Mouse (Mus musculus) kidney, embryonic 16.5 days (tissue): ENCODE results near the gene Gm17581. TPM values are rescaled to one million over a fixed set of nuclear protein-coding genes. Genes with fewer than 3 reads are reported as not detected.
"Not testable (repeated sequence)": the region's sequence is repeated elsewhere in the genome, so short reads cannot be mapped to it uniquely, and the experiment has no call there.

Source experiments
- ATAC-seq: fragments of 200-750 bp; cut with Nextera tagmentation; 2 replicates; pipeline ENCODE4 v1.8.0; 2017; ENCODE audit warnings: moderate TSS enrichment; ENCODE audit not compliant: low FRiP score, low TSS enrichment
- H3K27ac ChIP-seq: fragments of 300-500 bp; sonication (generic); 2 replicates; pipeline ENCODE4 v1.5.1; 2014; ENCODE audit warnings: low read length
- H3K27me3 ChIP-seq: fragments of 300-500 bp; sonication (generic); 2 replicates; pipeline ENCODE4 v1.6.1; 2014; ENCODE audit warnings: low read length, control low read depth, mixed read lengths; ENCODE audit not compliant: insufficient read depth
- H3K36me3 ChIP-seq: fragments of 300-500 bp; sonication (generic); 2 replicates; pipeline ENCODE4 v1.6.1; 2014; ENCODE audit warnings: low read length, control low read depth, mixed read lengths; ENCODE audit not compliant: insufficient read depth
- H3K4me1 ChIP-seq: fragments of 300-500 bp; sonication (generic); 2 replicates; pipeline ENCODE4 v1.6.1; 2014; ENCODE audit warnings: low read length, control low read depth, mixed read lengths; ENCODE audit not compliant: insufficient read depth
- H3K4me2 ChIP-seq: fragments of 300-500 bp; sonication (generic); replicated peaks from 2 replicates; pipeline ENCODE4 v1.6.1; 2014; ENCODE audit warnings: low read depth, low read length
- H3K4me3 ChIP-seq: fragments of 300-500 bp; sonication (generic); 2 replicates; pipeline ENCODE4 v1.5.1; 2014; ENCODE audit warnings: mild to moderate bottlenecking, low read length
- H3K9ac ChIP-seq: fragments of 300-500 bp; sonication (generic); replicated peaks from 2 replicates; pipeline ENCODE4 v1.6.1; 2014; ENCODE audit warnings: low read length
- H3K9me3 ChIP-seq: fragments of 300-500 bp; sonication (generic); 2 replicates; pipeline ENCODE4 v1.6.1; 2016; ENCODE audit warnings: low read length, control low read depth
- WGBS: fragments of 180-500 bp; shearing (Covaris S2); extraction: QIAGEN DNeasy Blood & Tissue Kit; methylation state at CpG from one replicate; pipeline ENCODE4 v1.1.7; 2014; 5-methylcytosine and 5-hydroxymethylcytosine counted together
- polyA plus RNA-seq: library from polyadenylated mRNA; unstranded; fragments of >200 nt; fragmentation: Nextera tagmentation; extraction: Ambion mirVana; gene quantifications from 2 replicates; pipeline ENCODE4 v1.2.1, GENCODE M21; 2015

Gm17581 gene
- polyA plus RNA-seq, 1 experiment from 2014 or later = not detected

DNA sequence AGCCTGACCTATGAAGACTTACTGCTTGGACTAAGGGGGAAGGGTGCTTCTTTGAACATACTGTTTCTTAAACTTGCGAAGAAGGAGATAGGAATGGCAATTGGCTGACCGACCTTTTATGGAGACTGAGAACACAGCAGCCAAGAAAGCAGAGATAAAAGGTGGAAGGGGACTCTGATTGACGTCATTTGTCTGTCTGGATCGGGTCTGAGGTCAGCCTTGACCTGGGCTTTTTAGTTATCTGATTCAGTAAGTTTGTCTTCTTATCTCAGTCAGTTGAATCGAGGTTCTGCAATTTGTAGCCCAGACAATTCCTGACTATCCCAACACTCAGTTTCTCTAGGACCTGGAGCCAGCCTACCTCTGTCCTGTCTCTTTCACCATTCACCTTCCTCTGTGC is 11.6 kb downstream of the Gm17581 start:
- ATAC-seq = no peak
- Histone ChIP-seq H3K9me3 (no peaks in the 10 kb centered on the region), H3K27me3 (no peaks in the 10 kb centered on the region), H3K9ac (no peak overlapping the region), H3K4me1 (peaks cover 8% of the 10 kb centered on the region), H3K36me3 (no peaks in the 10 kb centered on the region), H3K4me2 (no peak overlapping the region), H3K4me3 (no peak overlapping the region), H3K27ac (no peak overlapping the region)
- 75% methylated on average over 5 of the region's 5 CpGs for WGBS

DNA sequence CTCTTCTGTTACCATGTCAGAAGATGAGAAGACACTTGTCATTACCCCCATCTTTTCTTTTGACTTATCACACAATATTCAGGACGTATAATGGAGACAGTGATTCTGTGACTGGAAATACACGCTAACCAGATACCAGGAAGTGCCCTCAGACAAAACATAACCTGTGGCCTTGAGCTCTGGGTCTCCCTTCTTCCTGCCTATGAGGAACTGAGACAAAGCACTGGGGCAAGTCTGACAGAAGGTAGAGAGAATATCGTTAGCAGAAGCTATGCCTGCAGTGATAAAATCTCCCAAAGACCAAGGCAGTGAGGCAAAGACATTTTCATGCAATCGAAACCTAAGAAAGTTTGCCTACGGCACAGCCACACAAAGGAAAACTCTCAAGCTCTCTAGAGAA is 15.1 kb downstream of the Gm17581 start:
- Histone ChIP-seq H3K9me3 (no peaks in the 10 kb centered on the region), H3K9ac (no peak overlapping the region)

DNA sequence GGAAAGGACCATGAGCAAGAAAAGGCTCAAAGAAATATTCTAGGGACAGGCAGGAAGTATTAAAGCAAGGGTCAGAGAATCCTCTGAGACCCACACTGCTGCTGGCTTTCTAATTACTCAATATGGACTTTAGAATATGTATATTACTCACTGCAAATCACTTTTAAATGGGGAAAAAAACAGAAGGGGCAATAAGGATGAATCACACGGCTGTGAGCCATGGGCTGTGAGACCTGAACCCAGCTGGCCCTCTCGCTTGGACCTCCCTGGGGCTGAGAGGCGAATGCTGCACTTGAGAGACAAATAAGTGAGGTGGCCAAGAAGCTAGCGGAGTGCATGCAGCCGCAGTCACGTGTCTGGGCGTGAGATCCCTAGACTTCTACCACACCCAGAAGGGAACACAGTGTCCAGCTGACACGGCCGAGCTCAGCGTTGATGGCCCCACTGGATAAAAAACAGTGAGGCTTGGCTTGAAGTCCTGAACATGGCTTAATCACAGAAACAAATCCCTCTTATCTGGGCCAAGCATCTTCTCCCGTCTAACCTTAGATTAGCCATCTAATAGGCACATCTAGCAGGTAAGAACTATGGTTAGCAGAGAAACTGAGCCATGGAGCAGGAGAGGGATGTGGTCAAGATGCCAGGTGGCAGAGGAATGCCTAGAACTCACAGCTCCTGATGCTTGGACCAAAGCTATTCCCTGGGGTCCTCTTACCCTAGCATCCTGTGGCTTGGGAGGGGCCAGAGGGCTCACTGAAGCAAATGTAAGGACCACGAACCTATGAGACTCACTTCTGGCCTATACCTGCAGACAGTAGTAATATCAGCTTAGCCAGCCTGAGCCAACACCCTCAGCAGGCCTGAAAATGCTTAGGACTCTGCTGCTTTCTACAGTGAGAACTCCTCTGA is 18.3 kb downstream of the Gm17581 start:
- no peak for ATAC-seq
- WGBS = 86% methylated on average over 12 of the region's 12 CpGs
- no peak overlapping the region for H3K9ac ChIP-seq

More for the DNA sequence above, 15.1 kb downstream of the Gm17581 start:
- 82% methylated on average over 5 of the region's 5 CpGs for WGBS
- Histone ChIP-seq H3K27me3 (no peaks in the 10 kb centered on the region), H3K4me3 (no peak overlapping the region), H3K4me1 (no peaks in the 10 kb centered on the region), H3K4me2 (no peak overlapping the region), H3K36me3 (peaks cover 5% of the 10 kb centered on the region; the same call in 1 of the 2 replicates), H3K27ac (no peak overlapping the region)
- ATAC-seq = no peak

DNA sequence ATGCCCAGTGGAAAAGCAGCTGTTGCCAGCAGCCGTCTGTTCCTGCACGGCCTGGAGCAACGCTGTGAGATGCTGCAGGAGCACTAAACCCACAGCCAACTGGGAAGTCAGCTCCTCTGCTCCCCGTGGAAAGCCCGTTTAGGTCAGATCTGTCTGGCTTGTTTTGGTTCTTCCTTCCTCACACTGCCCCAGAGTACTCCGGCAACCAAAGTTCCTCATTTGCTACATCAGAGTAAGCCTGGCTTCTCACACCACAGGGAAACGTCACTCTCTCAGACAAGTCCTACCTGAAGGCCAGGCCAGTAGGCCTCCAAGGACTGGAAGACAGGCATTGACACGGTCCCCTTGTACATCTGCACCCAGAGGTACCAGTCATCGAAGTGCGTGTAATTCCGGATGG is 25.1 kb downstream of the Gm17581 start:
- Histone ChIP-seq H3K9ac (no peak overlapping the region), H3K4me1 (no peaks in the 10 kb centered on the region), H3K36me3 (peaks cover 26% of the 10 kb centered on the region; the same call in 1 of the 2 replicates), H3K27me3 (no peaks in the 10 kb centered on the region), H3K9me3 (no peaks in the 10 kb centered on the region), H3K27ac (no peak overlapping the region), H3K4me3 (no peak overlapping the region), H3K4me2 (no peak overlapping the region)
- no peak for ATAC-seq
- WGBS = 91% methylated on average over 11 of the region's 11 CpGs

More for the DNA sequence above, 18.3 kb downstream of the Gm17581 start:
- H3K27me3 ChIP-seq = no peaks in the 10 kb centered on the region
- no peaks in the 10 kb centered on the region for H3K4me1 ChIP-seq
- H3K27ac ChIP-seq = no peak overlapping the region
- peaks cover 12% of the 10 kb centered on the region; the same call in 1 of the 2 replicates for H3K36me3 ChIP-seq
- H3K4me3 ChIP-seq = no peak overlapping the region
- H3K9me3 ChIP-seq = no peaks in the 10 kb centered on the region
- H3K4me2 ChIP-seq = no peak overlapping the region

DNA sequence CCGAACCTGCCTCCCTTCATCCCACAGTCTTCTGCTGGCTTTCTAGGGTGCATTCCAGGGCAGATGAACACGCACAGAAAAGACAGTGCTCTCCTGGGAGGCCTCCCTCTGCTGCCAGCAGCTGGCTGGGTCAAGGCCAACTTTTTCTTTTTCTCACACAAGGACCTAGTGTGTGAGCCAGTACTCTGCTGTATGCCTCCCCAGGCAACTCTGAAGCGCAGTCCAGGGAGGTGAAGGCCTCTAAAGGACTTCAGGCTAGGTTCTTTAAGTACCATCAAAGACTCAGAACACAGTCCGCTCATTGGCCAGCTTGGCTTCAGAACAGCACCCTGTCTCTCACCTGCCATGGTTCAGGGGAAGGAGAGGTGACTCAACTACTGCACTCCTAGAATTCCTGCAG is 28.4 kb downstream of the Gm17581 start:
- H3K9me3 ChIP-seq = no peaks in the 10 kb centered on the region

DNA sequence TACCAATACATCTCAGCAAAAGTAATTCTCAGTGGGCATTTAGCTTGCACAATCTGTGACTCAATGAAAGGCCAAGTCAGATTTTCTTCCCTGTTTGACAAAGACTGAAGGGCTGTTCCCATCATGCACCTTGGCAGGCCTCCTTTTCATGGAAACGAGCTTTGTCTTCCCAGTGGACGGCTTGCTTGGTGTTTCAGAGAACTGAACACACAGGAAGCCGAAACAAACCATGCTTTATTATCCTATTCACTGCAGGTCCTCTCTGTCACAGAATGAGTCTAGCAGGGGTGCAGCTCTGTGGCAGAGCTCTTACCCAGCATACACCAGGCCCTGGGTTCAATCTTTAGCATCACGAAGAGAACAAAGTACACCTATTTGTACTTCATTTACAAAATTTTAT is 32.0 kb downstream of the Gm17581 start:
- Histone ChIP-seq H3K4me3 (no peak overlapping the region), H3K27me3 (no peaks in the 10 kb centered on the region), H3K4me2 (no peak overlapping the region), H3K36me3 (0 out of 2 replicates have a peak, but pooled peaks cover 12% of the 10 kb centered on the region), H3K9me3 (no peaks in the 10 kb centered on the region), H3K9ac (no peak overlapping the region), H3K27ac (no peak overlapping the region), H3K4me1 (no peaks in the 10 kb centered on the region)
- 73% methylated on average over 4 of the region's 4 CpGs for WGBS
- ATAC-seq = no peak

More for the DNA sequence above, 28.4 kb downstream of the Gm17581 start:
- H3K27me3 ChIP-seq = no peaks in the 10 kb centered on the region
- no peak overlapping the region for H3K9ac ChIP-seq
- peaks cover 18% of the 10 kb centered on the region; the same call in 1 of the 2 replicates for H3K36me3 ChIP-seq
- no peak overlapping the region for H3K4me2 ChIP-seq
- no peak overlapping the region for H3K27ac ChIP-seq
- ATAC-seq = no peak
- no peaks in the 10 kb centered on the region for H3K4me1 ChIP-seq
- no peak overlapping the region for H3K4me3 ChIP-seq
- 80% methylated on average over 4 of the region's 4 CpGs for WGBS

DNA sequence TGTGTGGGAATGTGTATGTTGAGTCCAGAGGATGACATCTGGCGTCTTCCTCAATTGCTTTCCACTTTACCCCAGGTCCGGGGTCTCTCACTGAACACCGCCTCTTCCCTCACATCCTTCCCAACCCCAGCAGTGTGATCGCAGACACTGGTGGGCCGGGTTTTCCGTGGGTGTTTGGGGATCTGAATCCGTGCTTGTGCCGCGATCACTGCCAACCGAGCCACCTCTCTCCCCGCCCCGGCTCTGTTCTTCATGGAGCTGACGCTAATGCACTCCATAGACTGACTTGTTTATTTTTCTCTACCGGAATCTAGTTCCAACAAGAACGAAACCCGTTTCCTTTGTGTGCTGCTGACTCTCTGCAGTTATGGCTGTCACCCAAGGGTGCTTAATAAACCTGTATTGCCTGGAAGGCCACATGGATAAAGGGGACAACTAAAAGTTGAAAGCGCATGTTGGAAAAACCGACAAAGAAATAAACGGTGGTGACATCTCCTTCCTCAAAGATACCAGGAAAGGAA is 34.2 kb downstream of the Gm17581 start:
- Histone ChIP-seq H3K4me2 (no peak overlapping the region), H3K27ac (no peak overlapping the region), H3K4me3 (no peak overlapping the region), H3K9me3 (no peaks in the 10 kb centered on the region), H3K36me3 (0 out of 2 replicates have a peak, but pooled peaks cover 11% of the 10 kb centered on the region), H3K9ac (no peak overlapping the region), H3K27me3 (no peaks in the 10 kb centered on the region), H3K4me1 (no peaks in the 10 kb centered on the region)
- WGBS = 91% methylated on average over 19 of the region's 19 CpGs
- no peak for ATAC-seq

DNA sequence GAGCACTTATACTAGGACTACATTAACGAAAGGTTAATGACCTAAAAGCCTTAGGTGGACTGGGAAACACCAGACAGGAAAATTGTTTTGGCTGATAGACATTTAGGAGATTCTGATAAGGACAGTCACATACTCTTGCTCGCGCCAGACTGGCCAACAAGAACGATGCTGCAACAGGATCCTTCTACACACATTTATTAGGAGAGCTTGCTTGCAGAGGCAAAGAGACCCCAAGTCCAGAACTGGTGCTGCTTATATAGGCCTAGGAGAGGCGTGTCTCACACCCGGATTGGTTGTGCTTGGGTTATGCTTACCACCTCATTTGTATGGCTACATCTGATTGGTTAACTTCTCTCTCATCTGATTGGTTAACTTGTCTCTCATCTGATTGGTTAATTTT is 37.2 kb downstream of the Gm17581 start:
- H3K4me2 ChIP-seq, ATAC-seq, H3K27me3 ChIP-seq, H3K4me3 ChIP-seq, H3K9ac ChIP-seq, H3K9me3 ChIP-seq, H3K27ac ChIP-seq, H3K36me3 ChIP-seq, H3K4me1 ChIP-seq: not testable (repeated sequence)
- WGBS = 88% methylated on average over 6 of the region's 6 CpGs

DNA sequence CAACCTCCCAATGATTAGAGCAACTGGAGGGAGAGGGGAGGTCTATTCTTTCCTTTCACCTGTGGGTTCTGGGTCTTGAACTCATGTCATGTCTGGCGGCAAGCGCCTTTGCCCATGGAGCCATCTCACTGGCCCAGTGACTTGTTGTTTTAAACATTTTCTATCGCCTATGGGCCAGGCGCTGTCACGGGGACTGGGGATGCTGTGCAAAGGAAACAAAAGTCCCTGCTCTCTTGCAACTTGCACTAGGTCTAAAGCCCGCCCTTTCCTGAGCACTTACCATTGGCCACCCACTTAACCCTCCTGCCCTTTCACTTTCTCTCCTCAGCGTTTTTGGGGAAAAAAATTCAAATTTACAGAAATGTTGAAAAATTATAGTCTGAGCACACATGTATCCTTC is 38.8 kb downstream of the Gm17581 start:
- no peak overlapping the region for H3K27ac ChIP-seq
- no peak for ATAC-seq

DNA sequence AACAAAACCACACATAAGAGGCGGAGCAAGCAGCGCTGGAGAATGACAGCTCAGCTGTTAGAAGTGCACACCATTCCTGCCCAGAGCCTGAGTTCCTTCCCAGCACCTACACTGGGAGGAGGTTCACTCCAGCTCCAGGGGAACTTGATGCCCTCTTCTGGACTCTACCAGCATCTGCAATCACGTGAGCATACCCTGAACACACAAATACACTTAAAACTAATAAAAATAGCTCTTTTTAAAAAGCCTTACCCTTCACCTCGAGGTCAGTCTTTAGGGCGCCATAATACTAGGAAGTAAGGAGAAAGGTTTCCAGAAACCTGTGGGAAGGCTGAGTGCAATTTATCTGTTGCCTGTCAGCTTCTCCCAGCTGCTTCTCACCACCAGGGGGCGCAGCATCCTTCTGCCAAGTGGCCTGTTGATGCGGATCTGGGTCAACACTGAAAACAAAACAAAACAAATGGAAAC is 39.5 kb downstream of the Gm17581 start:
- H3K4me1 ChIP-seq = peaks cover 2% of the 10 kb centered on the region
- no peak overlapping the region for H3K4me3 ChIP-seq
- no peaks in the 10 kb centered on the region for H3K9me3 ChIP-seq
- H3K9ac ChIP-seq = no peak overlapping the region
- H3K27me3 ChIP-seq = no peaks in the 10 kb centered on the region
- H3K27ac ChIP-seq = no peak overlapping the region
- ATAC-seq = no peak
- no peak overlapping the region for H3K4me2 ChIP-seq
- 18% methylated on average over 7 of the region's 7 CpGs for WGBS
- H3K36me3 ChIP-seq = 0 out of 2 replicates have a peak, but pooled peaks cover 1% of the 10 kb centered on the region

More for the DNA sequence above, 38.8 kb downstream of the Gm17581 start:
- Histone ChIP-seq H3K4me3 (no peak overlapping the region), H3K4me1 (no peaks in the 10 kb centered on the region), H3K9me3 (no peaks in the 10 kb centered on the region), H3K36me3 (0 out of 2 replicates have a peak, but pooled peaks cover 7% of the 10 kb centered on the region), H3K9ac (no peak overlapping the region), H3K4me2 (no peak overlapping the region), H3K27me3 (no peaks in the 10 kb centered on the region)
- WGBS = 75% methylated on average over 7 of the region's 7 CpGs
